Mouse (Mus musculus): ENCODE measurements around the gene Osbpl8. TPM values are rescaled to one million over a fixed set of nuclear protein-coding genes. Genes with fewer than 3 reads are reported as not detected.
A peak's percentile ranks its signal among the peaks of the same experiment; 100 is the strongest.
"Not testable (repeated sequence)": the region's sequence is repeated elsewhere in the genome, so short reads cannot be mapped to it uniquely, and the experiment has no call there.

Gene Osbpl8
- 10 to 100 TPM; 13.7 to 16.3 (median 15.3) TPM for polyA plus RNA-seq (2017; shearing (Covaris generic))

- ATAC-seq, result peak; percentile 74
Observed at GRCm38 (mm10) chr10:111164304-111165218, at the start of gene Osbpl8. Gene Osbpl8, plus strand, starts transcription at chr10:111164752.

- ATAC-seq, result no peak
Observed at GRCm38 (mm10) chr10:111117198-111117845, 47.2 kb upstream of the Osbpl8 start.

- ATAC-seq, result no peak
Observed at GRCm38 (mm10) chr10:111118292-111118691, 46.3 kb upstream of the Osbpl8 start.

GRCm38 (mm10) chr10:111118991-111119650, 45.4 kb upstream of the Osbpl8 start:
- ATAC-seq, result no peak

GRCm38 (mm10) chr10:111119756-111120155, 44.8 kb upstream of the Osbpl8 start:
- no peak for ATAC-seq

- ATAC-seq, result no peak
Observed at GRCm38 (mm10) chr10:111122864-111123398, 41.6 kb upstream of the Osbpl8 start.

GRCm38 (mm10) chr10:111124175-111124574, 40.4 kb upstream of the Osbpl8 start:
- no peak for ATAC-seq

- no peak for ATAC-seq
Observed at GRCm38 (mm10) chr10:111124767-111125315, 39.7 kb upstream of the Osbpl8 start.

- no peak for ATAC-seq
Observed at GRCm38 (mm10) chr10:111127388-111127787, 37.2 kb upstream of the Osbpl8 start.

- ATAC-seq, result no peak
Observed at GRCm38 (mm10) chr10:111128493-111128892, 36.1 kb upstream of the Osbpl8 start.

GRCm38 (mm10) chr10:111129867-111130620, 34.5 kb upstream of the Osbpl8 start:
- no peak for ATAC-seq

GRCm38 (mm10) chr10:111130872-111131271, 33.7 kb upstream of the Osbpl8 start:
- ATAC-seq, result no peak

GRCm38 (mm10) chr10:111133271-111133670, 31.3 kb upstream of the Osbpl8 start:
- no peak for ATAC-seq

- no peak for ATAC-seq
Observed at GRCm38 (mm10) chr10:111133936-111134335, 30.6 kb upstream of the Osbpl8 start.

GRCm38 (mm10) chr10:111134412-111134957, 30.1 kb upstream of the Osbpl8 start:
- no peak for ATAC-seq

- not testable (repeated sequence) for ATAC-seq
Observed at GRCm38 (mm10) chr10:111136306-111136705, 28.2 kb upstream of the Osbpl8 start.

- ATAC-seq, result no peak
Observed at GRCm38 (mm10) chr10:111137905-111138304, 26.6 kb upstream of the Osbpl8 start.

GRCm38 (mm10) chr10:111139170-111139569, 25.4 kb upstream of the Osbpl8 start:
- ATAC-seq, result no peak

GRCm38 (mm10) chr10:111139881-111140280, 24.7 kb upstream of the Osbpl8 start:
- ATAC-seq, result no peak

GRCm38 (mm10) chr10:111144371-111144959, 20.1 kb upstream of the Osbpl8 start:
- no peak for ATAC-seq

- no peak for ATAC-seq
Observed at GRCm38 (mm10) chr10:111149761-111150160, 14.8 kb upstream of the Osbpl8 start.

Data from inflammation-experienced regulatory T-cells, adult 6 months (primary cell).